Mouse (Mus musculus) heart, adult 2 months (tissue): ENCODE data around the gene Kin.

Experiments used
- CTCF ChIP-seq: fragments of 200-600 bp; IDR thresholded peaks from 2 replicates; pipeline ENCODE4 v1.8.1; 2022; ENCODE audit warnings: antibody characterized with exemption, mild to moderate bottlenecking, moderate library complexity
- EP300 ChIP-seq: fragments of 200-500 bp; IDR thresholded peaks from 2 replicates; pipeline ENCODE4 v1.6.1; 2011; ENCODE audit warnings: low read depth, low read length, control low read depth; ENCODE audit not compliant: insufficient read depth
- POLR2A ChIP-seq: fragments of 200-500 bp; IDR thresholded peaks from 2 replicates; pipeline ENCODE4 v1.6.1; 2011; ENCODE audit warnings: mild to moderate bottlenecking, low read depth, low read length, control low read depth; ENCODE audit not compliant: insufficient read depth

DNA sequence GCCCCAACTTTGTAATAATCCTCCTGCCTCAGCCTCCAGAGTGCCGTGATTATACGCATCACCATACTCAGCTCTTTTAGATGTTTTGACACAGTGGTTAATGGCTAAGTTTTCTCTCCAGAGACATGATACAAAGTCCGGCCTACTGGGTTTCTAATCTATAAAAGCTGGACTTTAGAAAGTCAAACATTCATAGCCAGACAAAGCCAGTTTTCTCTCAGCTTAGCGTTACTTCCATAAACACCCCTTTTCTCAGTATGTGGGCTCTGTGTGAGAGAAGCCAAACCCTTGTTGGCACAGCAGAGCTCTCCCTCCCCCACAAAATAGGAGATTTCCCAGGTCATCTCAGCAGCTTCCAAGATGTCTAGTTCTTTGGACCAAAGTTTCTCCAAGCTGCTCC lies 48.2 kb downstream of the Kin start:
- TF ChIP-seq EP300 (no peak), CTCF (no peak), POLR2A (no peak)
